Mouse (Mus musculus) E14TG2a.4 (cell line): ENCODE measurements around the gene Klc4.

Experiments
- CTCF ChIP-seq: conservative IDR thresholded peaks from 2 replicates; pipeline ENCODE4 v1.5.1; 2014; ENCODE audit warnings: low read length
- NANOG ChIP-seq: IDR thresholded peaks from 2 replicates; pipeline ENCODE4 v1.6.1; 2014; ENCODE audit warnings: borderline replicate concordance, low read length, mixed read lengths

DNA sequence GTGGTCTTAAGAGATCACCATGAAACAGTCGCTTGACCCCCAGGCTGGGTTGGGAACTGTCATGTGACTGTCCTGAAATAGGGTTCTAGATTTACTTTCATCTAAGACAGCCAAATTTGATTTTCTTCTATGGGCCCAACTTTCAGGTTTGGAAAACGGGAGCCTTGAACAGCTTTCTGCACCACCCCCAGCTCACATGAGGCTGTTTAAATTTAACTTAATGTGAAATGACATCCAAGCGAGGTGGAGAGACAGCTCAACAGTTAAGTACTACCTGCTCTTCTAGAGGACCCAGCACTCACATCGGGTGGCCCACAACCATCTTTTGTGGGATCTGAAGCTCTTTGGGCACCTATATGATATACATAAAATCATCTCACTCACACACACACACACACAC, 46.9 kb downstream of the Klc4 start:
- no peak for TF ChIP-seq CTCF
- TF ChIP-seq NANOG, result no peak
